Mouse (Mus musculus) heart, adult 2 months (tissue): ENCODE results near the gene Rab13.

Experiments used
- EP300 ChIP-seq: fragments of 200-500 bp; IDR thresholded peaks from 2 replicates; pipeline ENCODE4 v1.6.1; 2011; ENCODE audit warnings: low read depth, low read length, control low read depth; ENCODE audit not compliant: insufficient read depth
- POLR2A ChIP-seq: fragments of 200-500 bp; IDR thresholded peaks from 2 replicates; pipeline ENCODE4 v1.6.1; 2011; ENCODE audit warnings: mild to moderate bottlenecking, low read depth, low read length, control low read depth; ENCODE audit not compliant: insufficient read depth

- TF ChIP-seq EP300, result no peak
- no peak for TF ChIP-seq POLR2A
Measured at GRCm38 (mm10) chr3:90231075-90231474, 17.6 kb downstream of the Rab13 start.
